Mouse (Mus musculus): ENCODE measurements around the gene Serac1. TPM values are rescaled to one million over a fixed set of nuclear protein-coding genes. Genes with fewer than 3 reads are reported as not detected.
A peak's percentile ranks its signal among the peaks of the same experiment; 100 is the strongest.

Gene Serac1
- polyA plus RNA-seq (2016; fragmentation: Nextera tagmentation; extraction: Ambion mirVana), result 5.7 and 7.7 TPM in 2 replicates

DNA sequence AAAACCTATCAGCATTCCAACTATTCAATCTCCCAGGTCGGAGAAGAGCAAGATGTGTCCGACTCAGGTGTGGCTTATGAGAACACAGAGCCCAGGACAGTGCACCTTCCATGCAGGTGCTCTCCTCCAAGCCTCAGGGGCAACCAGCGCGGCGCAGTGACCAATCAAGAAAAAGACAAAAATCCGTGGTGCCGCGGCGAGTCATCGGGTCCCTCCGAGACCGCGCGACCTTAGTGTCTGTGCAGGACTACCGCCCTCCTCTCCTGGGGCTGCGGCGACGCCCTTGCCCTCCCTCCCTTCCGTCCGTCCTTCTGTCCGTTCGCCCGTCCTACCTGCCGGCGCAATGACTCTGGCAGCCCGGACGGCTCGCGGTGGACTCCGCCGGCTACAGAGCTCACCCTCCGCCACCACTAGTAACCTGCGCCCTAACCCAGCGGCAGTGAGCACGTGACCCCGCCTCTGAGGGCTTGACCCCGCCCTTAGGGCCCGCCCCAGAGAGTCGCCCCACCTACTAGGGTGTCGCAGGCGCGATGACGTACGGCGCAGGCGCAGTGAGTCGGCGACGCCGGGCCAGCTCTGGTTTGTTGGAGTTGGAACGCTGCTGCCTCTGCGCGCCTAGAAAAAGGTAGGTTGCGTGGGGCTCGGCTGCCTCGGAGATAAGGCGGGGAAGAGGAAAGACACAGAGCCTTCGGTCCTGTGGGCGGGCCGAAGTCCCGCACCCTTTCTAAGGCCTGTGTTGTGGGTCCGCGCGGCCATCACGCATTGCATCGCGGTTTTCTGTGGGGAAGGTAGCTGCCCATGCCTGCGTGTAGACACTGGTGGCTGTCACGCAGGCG, at the start of gene Serac1, which contains the start of gene Gtf2h5:
TSS of gene Serac1 (minus strand) at position 455 of the 836 bp plus-strand sequence.
TSS of gene Gtf2h5 (plus strand) at position 500 of the 836 bp plus-strand sequence.
- Histone ChIP-seq H3K9me3 (no peaks in the 10 kb centered on the region), H3K4me1 (replicated peaks) (peaks cover 8% of the 10 kb centered on the region; the same call in 1 of the 2 replicates), H3K4me3 (replicated peaks) (peak within 1 kb of the TSS; percentile 75), H3K36me3 (peaks cover 18% of the 10 kb centered on the region), H3K4me2 (peak within 1 kb of the TSS; percentile 78), H3K27ac (peak within 1 kb of the TSS; percentile 86), H3K27me3 (no peaks in the 10 kb centered on the region), H3K9ac (replicated peaks) (peak within 1 kb of the TSS; percentile 83)
- ATAC-seq (ENCODE audit: insufficient number of reproducible peaks, insufficient read depth, low FRiP score, low TSS enrichment, low read depth), result peak; percentile 97
- WGBS, result under 1% methylated on average over 68 of the region's 70 CpGs

DNA sequence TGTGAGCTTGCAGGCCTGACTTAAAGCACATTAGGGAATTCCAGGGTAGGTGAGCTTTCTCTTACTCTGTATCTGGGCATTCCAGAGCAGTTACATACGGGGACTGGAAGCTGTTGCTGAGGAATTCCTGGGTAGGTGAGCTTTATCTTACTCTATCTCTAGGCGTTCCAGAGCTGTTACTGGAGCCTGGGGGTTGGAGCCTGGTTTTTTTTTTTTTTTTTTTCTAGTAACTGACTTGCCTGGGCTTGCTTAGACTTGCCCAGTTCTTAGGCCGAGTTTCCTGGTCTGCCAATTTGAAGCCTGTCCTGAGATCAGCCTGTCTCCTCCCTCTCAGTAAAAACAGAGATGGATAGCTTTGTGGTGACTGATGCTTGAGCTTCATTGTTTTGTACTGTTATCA, 48.5 kb upstream of the Serac1 start:
- no peaks in the 10 kb centered on the region for H3K4me1 ChIP-seq (replicated peaks)
- no peak overlapping the region for H3K4me3 ChIP-seq (replicated peaks)
- H3K9ac ChIP-seq (replicated peaks), result no peak overlapping the region
- no peaks in the 10 kb centered on the region for H3K9me3 ChIP-seq
- ATAC-seq (ENCODE audit: insufficient number of reproducible peaks, insufficient read depth, low FRiP score, low TSS enrichment, low read depth), result no peak
- no peak overlapping the region for H3K4me2 ChIP-seq
- H3K27me3 ChIP-seq, result no peaks in the 10 kb centered on the region
- H3K36me3 ChIP-seq, result peaks cover 30% of the 10 kb centered on the region
- WGBS, result 43% methylated on average over 3 of the region's 3 CpGs
- H3K27ac ChIP-seq, result no peak overlapping the region

DNA sequence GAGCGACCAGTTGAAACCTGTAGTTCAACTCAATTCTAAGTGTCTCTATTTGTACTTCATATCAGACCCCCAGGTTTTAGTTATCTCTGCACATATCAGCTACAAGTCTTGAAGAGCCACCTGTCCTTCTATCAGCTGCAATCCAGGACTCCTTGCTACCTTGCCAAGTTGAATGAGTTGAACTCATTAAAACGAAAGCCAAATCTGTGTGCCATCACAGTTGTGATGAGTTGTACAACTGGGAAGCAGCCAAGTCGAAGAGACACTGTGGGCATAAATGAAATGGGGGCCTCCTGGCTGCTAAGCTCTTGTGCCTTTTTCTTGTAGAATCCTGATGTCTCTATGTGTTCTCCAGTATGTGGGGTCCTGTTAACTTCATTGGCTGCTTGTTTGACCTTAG, 45.9 kb upstream of the Serac1 start:
- Histone ChIP-seq H3K4me3 (replicated peaks) (no peak overlapping the region), H3K4me1 (replicated peaks) (no peaks in the 10 kb centered on the region), H3K27me3 (no peaks in the 10 kb centered on the region), H3K36me3 (peaks cover 42% of the 10 kb centered on the region), H3K4me2 (no peak overlapping the region), H3K27ac (no peak overlapping the region), H3K9me3 (no peaks in the 10 kb centered on the region), H3K9ac (replicated peaks) (no peak overlapping the region)
- WGBS, result 88% methylated on average over 3 of the region's 3 CpGs
- no peak for ATAC-seq (ENCODE audit: insufficient number of reproducible peaks, insufficient read depth, low FRiP score, low TSS enrichment, low read depth)

DNA sequence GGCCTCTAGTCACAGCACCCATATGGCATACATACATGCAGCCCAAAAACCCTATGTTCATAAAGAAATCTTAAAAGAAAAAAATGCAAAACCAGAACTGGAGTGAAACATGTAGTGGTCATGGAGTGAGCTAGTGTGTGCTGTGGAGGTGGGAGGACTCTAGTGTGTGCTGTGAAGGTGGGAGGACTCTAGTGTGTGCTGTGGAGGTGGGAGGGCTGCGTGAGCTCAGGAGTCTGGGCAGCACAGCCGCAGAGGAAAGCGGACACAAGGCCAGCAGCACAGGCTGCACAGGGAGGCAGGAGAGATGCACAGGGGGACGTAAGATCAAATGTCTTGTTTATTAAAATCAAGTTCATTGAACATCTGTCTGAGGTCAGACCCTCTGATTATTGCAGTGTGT, 44.2 kb upstream of the Serac1 start:
- no peak for ATAC-seq (ENCODE audit: insufficient number of reproducible peaks, insufficient read depth, low FRiP score, low TSS enrichment, low read depth)
- Histone ChIP-seq H3K36me3 (peaks cover 42% of the 10 kb centered on the region), H3K27me3 (no peaks in the 10 kb centered on the region), H3K4me3 (replicated peaks) (no peak overlapping the region), H3K27ac (no peak overlapping the region), H3K4me2 (no peak overlapping the region), H3K4me1 (replicated peaks) (no peaks in the 10 kb centered on the region), H3K9me3 (no peaks in the 10 kb centered on the region), H3K9ac (replicated peaks) (no peak overlapping the region)
- WGBS, result 92% methylated on average over 4 of the region's 4 CpGs

DNA sequence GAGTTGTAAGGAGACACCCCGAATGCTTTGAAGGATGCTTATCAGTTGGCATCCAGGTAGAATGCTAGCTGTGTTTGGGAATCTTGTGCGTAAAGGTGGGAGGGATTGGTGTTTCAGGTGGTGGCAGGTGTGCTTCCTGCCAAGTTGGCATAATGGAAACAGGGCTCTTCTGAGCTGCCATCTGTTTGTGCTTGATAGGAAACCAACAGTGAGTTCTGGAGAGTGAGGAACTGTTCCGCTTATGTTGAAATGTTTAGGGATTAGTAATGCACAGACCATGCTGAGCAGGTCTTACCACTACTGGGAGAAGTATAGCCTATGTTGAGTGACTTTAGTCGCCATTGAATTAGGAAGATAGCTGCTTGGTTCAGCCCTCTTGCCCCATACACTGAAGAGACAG, 39.3 kb upstream of the Serac1 start:
- 92% methylated on average over 4 of the region's 4 CpGs for WGBS
- no peak for ATAC-seq (ENCODE audit: insufficient number of reproducible peaks, insufficient read depth, low FRiP score, low TSS enrichment, low read depth)
- no peak overlapping the region for H3K9ac ChIP-seq (replicated peaks)
- H3K36me3 ChIP-seq, result peaks cover 36% of the 10 kb centered on the region
- H3K27me3 ChIP-seq, result no peaks in the 10 kb centered on the region
- peaks cover 8% of the 10 kb centered on the region; the same call in 1 of the 2 replicates for H3K4me1 ChIP-seq (replicated peaks)
- no peaks in the 10 kb centered on the region for H3K9me3 ChIP-seq
- H3K4me2 ChIP-seq, result no peak overlapping the region
- no peak overlapping the region for H3K27ac ChIP-seq
- no peak overlapping the region for H3K4me3 ChIP-seq (replicated peaks)

DNA sequence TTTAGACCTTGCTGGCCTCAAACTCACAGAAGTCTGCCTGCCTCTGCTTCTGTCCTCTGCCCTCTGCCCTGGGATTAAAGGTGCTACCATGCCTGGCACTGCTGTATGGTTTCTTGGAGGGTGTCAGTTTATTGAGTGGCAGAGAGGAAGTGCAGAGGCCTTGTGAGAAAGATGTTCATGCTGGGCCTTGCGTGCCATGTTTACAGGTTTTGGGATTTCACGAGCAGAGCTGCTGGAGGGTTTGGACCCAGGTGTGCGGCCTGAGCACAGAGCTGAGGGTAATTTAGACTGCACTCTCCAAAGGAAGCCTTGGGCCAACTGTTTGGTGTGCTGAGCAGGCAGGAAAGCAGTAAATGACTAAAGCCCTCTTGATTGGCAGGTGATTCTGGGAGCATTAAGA, 38.4 kb upstream of the Serac1 start:
- no peaks in the 10 kb centered on the region for H3K9me3 ChIP-seq
- H3K27me3 ChIP-seq, result no peaks in the 10 kb centered on the region
- H3K4me1 ChIP-seq (replicated peaks), result peaks cover 8% of the 10 kb centered on the region; the same call in 1 of the 2 replicates
- 35% methylated on average over 3 of the region's 3 CpGs for WGBS
- no peak overlapping the region for H3K4me2 ChIP-seq
- ATAC-seq (ENCODE audit: insufficient number of reproducible peaks, insufficient read depth, low FRiP score, low TSS enrichment, low read depth), result no peak
- 0 out of 2 replicates have a peak overlapping the region, but pooled peaks have one; percentile 12 for H3K27ac ChIP-seq
- no peak overlapping the region for H3K9ac ChIP-seq (replicated peaks)
- peaks cover 33% of the 10 kb centered on the region for H3K36me3 ChIP-seq
- H3K4me3 ChIP-seq (replicated peaks), result no peak overlapping the region

DNA sequence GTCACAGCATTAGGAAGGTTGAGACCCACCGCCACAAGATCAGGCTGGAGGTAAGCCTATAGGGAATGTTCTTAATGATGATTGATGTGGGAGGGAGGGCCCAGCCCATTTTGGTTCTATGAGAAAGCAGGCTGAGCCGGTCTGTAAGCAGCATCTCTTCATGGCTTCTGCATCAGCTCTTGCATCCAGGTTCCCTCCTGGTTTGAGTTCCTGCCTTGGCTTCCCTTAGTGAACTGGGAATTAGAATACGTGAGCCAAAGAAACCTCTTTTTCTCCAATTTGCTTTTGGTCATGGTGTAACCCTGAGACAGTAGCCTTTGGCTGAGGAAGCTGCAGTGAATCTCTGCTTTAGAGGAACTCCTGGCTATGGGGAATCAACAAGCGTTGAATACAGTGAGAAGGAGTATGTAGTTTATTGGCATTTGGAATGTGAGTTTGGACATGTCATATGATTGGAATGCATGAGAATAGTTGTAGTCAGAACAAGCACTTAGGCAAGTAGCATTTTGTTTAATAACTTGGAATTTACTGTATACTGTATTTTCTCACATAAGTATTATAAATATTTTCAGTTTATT, 37.7 kb upstream of the Serac1 start:
- Histone ChIP-seq H3K4me2 (no peak overlapping the region), H3K27ac (no peak overlapping the region), H3K4me3 (replicated peaks) (no peak overlapping the region), H3K27me3 (no peaks in the 10 kb centered on the region), H3K9me3 (no peaks in the 10 kb centered on the region), H3K36me3 (peaks cover 29% of the 10 kb centered on the region), H3K4me1 (replicated peaks) (peaks cover 8% of the 10 kb centered on the region; the same call in 1 of the 2 replicates), H3K9ac (replicated peaks) (no peak overlapping the region)
- no peak for ATAC-seq (ENCODE audit: insufficient number of reproducible peaks, insufficient read depth, low FRiP score, low TSS enrichment, low read depth)
- 74% methylated on average over 4 of the region's 4 CpGs for WGBS

DNA sequence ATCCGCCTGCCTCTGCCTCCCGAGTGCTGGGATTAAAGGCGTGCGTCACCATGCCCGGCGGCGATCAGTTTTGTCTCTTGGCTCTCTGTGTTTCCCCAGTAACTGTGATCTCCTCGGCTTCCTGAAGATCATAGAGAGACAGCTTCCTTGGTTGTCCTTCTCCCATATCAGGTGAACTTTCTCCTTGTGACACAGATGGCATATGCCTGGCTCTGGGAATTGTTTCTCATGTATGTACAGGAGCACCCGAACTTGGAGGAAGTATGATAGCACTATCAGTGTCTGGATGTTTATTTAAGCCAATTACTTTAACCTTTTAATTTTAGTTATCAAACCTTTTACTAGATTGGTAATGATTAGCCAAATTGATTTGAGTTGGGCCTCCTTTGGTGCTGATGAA, 35.5 kb upstream of the Serac1 start:
- Histone ChIP-seq H3K9ac (replicated peaks) (no peak overlapping the region), H3K27ac (no peak overlapping the region), H3K4me2 (no peak overlapping the region), H3K4me3 (replicated peaks) (no peak overlapping the region), H3K4me1 (replicated peaks) (peaks cover 8% of the 10 kb centered on the region; the same call in 1 of the 2 replicates), H3K27me3 (no peaks in the 10 kb centered on the region), H3K9me3 (no peaks in the 10 kb centered on the region), H3K36me3 (peaks cover 36% of the 10 kb centered on the region)
- no peak for ATAC-seq (ENCODE audit: insufficient number of reproducible peaks, insufficient read depth, low FRiP score, low TSS enrichment, low read depth)
- 95% methylated on average over 9 of the region's 9 CpGs for WGBS

DNA sequence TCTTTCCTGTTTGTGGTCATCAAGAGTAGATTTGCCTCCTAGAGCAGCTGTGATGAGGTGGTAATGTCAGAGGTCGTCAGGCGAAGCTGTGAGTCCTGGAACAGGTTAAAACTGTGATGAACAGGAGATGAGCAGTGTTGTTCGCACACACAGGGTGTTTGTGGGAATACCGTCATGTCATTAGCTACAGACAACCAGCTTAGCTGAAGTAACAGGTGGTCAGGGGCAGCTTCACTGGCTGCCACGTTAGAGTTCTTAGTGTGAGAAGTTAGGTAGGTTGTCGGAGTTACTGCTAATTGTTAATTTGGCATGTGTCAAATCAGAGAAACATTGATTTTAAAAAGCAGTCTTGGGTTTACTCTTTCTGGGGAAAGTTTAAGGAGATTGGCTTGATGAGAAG, 34.1 kb upstream of the Serac1 start:
- 86% methylated on average over 6 of the region's 6 CpGs for WGBS
- no peaks in the 10 kb centered on the region for H3K27me3 ChIP-seq
- ATAC-seq (ENCODE audit: insufficient number of reproducible peaks, insufficient read depth, low FRiP score, low TSS enrichment, low read depth), result no peak
- no peak overlapping the region for H3K4me2 ChIP-seq
- H3K27ac ChIP-seq, result no peak overlapping the region
- H3K4me3 ChIP-seq (replicated peaks), result no peak overlapping the region
- no peak overlapping the region for H3K9ac ChIP-seq (replicated peaks)
- H3K4me1 ChIP-seq (replicated peaks), result peaks cover 20% of the 10 kb centered on the region
- no peaks in the 10 kb centered on the region for H3K9me3 ChIP-seq
- peaks cover 43% of the 10 kb centered on the region for H3K36me3 ChIP-seq

DNA sequence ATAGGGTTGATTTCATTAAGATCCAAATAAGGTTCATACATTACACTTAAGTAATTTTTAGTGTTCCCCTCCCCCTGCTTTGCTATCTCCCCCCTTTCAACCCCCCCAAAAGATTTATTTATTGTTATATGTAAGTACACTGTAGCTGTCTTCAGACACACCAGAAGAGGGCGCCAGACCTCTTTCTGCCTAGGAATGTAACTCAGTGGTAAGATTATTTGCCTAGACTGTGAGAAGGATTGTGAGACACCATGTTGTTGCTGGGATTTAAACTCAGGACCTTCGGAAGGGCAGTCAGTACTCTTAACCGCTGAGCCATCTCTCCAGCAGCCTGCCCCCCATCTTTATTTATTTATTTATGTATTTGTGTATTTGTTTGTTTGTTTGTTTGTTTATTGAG, 31.4 kb upstream of the Serac1 start:
- Histone ChIP-seq H3K9me3 (no peaks in the 10 kb centered on the region), H3K27me3 (no peaks in the 10 kb centered on the region), H3K36me3 (peaks cover 42% of the 10 kb centered on the region), H3K4me2 (no peak overlapping the region), H3K4me3 (replicated peaks) (no peak overlapping the region), H3K27ac (no peak overlapping the region), H3K4me1 (replicated peaks) (peaks cover 23% of the 10 kb centered on the region), H3K9ac (replicated peaks) (no peak overlapping the region)
- no peak for ATAC-seq (ENCODE audit: insufficient number of reproducible peaks, insufficient read depth, low FRiP score, low TSS enrichment, low read depth)
- WGBS, result 83% methylated on average over 3 of the region's 3 CpGs

DNA sequence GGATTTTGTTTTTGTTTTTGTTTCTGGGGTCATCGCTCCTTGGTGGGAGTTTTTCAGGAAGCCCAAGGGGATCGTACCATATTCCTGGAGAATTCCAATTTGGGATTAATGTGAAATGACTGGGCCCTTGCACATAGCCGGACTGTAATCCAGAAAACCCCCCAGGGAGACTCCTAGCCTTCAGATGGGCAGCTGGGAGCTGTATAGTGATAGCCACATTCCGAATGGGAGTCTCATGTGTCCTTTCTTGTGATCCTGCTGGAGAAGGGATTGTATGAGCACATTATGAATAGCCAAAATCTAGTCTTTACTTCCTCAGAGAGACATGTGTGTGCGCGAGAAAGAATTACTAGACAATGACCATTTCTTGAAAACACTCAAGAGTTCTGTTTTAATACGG, 28.6 kb upstream of the Serac1 start:
- no peak overlapping the region for H3K27ac ChIP-seq
- ATAC-seq (ENCODE audit: insufficient number of reproducible peaks, insufficient read depth, low FRiP score, low TSS enrichment, low read depth), result no peak
- WGBS, result 63% methylated on average over 7 of the region's 7 CpGs

More for the DNA sequence above, 28.6 kb upstream of the Serac1 start:
- Histone ChIP-seq H3K4me2 (peak overlapping the region; percentile 72), H3K27me3 (peaks cover 4% of the 10 kb centered on the region; the same call in 1 of the 2 replicates), H3K4me3 (replicated peaks) (peak overlapping the region; percentile 85), H3K4me1 (replicated peaks) (peaks cover 23% of the 10 kb centered on the region), H3K36me3 (peaks cover 26% of the 10 kb centered on the region), H3K9me3 (no peaks in the 10 kb centered on the region), H3K9ac (replicated peaks) (peak overlapping the region; percentile 96)

Measured in limb, embryonic 12.5 days (tissue).